Mouse (Mus musculus) myocyte (in vitro differentiated cells): ENCODE measurements around the gene Gm21987.
A peak's percentile ranks its signal among the peaks of the same experiment; 100 is the strongest.

Source experiments
- CEBPB ChIP-seq: IDR thresholded peaks from 2 replicates; pipeline ENCODE4 v1.6.1; 2011; ENCODE audit warnings: mild to moderate bottlenecking, moderate library complexity; ENCODE audit not compliant: poor library complexity, insufficient read depth, severe bottlenecking
- E2F4 ChIP-seq: IDR thresholded peaks from one replicate; pipeline ENCODE4 v1.6.1; 2011; ENCODE audit warnings: mild to moderate bottlenecking, control low read depth, moderate library complexity; ENCODE audit not compliant: insufficient read depth
- POLR2A ChIP-seq: IDR thresholded peaks from one replicate; pipeline ENCODE4 v1.6.1; 2011; ENCODE audit warnings: low read depth, mild to moderate bottlenecking, control low read depth, moderate library complexity; ENCODE audit not compliant: insufficient read length

DNA sequence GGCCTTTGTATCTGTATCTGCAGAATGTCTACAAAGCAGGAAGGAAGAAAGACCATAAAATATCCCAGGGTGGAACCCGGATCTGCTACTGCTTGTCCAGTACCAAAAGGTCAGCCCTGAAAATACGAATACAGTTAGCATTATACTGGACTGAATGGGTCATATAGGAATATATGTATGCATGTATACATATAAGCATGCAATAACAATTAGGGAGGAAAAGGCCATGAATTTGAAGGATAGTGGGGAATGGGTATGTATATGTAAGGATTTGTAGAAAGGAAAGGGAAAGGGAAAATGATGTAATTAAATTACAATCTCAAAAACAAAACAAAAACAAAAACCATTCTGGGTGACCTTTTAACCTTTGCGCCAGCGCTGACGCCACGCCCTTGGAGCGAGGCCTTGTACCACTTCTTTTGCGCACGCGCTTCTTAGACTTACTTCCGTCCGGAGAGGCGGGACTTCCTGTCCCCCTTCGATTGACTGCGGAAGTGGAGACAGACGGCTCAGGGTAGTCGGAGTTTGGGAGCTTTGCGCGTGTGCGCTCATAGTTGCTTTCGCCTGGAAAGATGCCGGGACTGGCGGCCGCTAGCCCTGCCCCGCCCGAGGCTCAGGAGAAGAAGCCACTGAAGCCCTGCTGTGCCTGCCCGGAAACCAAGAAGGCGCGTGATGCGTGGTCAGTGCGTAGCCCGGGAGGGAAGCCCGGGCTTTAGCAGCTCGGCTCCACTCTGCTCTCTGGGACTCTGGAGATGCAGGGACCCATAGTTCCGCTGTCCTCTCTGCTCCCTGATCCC is at the start of gene Gm21987, which contains the start of gene Cox17:
- no peak for TF ChIP-seq CEBPB
- TF ChIP-seq E2F4: no peak
- TF ChIP-seq POLR2A: peak; percentile 79
